Mouse (Mus musculus) midbrain, embryonic 11.5 days (tissue): ENCODE data around the gene Wwp2. TPM values are rescaled to one million over a fixed set of nuclear protein-coding genes. Genes with fewer than 3 reads are reported as not detected.
A peak's percentile ranks its signal among the peaks of the same experiment; 100 is the strongest.

Experiments
- ATAC-seq: fragments of 200-750 bp; cut with Nextera tagmentation; 2 replicates; pipeline ENCODE4 v1.8.0; 2017; ENCODE audit warnings: moderate TSS enrichment, moderate library complexity; ENCODE audit not compliant: low FRiP score
- DNase-seq: peaks from one replicate; pipeline ENCODE4 v3.0.0; 2015; ENCODE audit warnings: low spot score; ENCODE audit errors: missing footprints
- H3K27ac ChIP-seq: fragments of 300-500 bp; sonication (generic); 2 replicates; pipeline ENCODE4 v1.5.1; 2014; ENCODE audit warnings: low read depth, low read length
- H3K27me3 ChIP-seq: fragments of 300-500 bp; sonication (generic); 2 replicates; pipeline ENCODE4 v1.6.1; 2014; ENCODE audit warnings: mild to moderate bottlenecking, low read length, moderate library complexity, mixed read lengths; ENCODE audit not compliant: control insufficient read depth, insufficient read depth
- H3K36me3 ChIP-seq: fragments of 300-500 bp; sonication (generic); 2 replicates; pipeline ENCODE4 v1.6.1; 2014; ENCODE audit warnings: mild to moderate bottlenecking, low read length, moderate library complexity, mixed read lengths; ENCODE audit not compliant: control insufficient read depth, insufficient read depth
- H3K4me1 ChIP-seq: fragments of 300-500 bp; sonication (generic); 2 replicates; pipeline ENCODE4 v1.6.1; 2014; ENCODE audit warnings: low read length; ENCODE audit not compliant: control insufficient read depth, insufficient read depth
- H3K4me2 ChIP-seq: fragments of 300-500 bp; sonication (generic); 2 replicates; pipeline ENCODE4 v1.6.1; 2014; ENCODE audit warnings: mild to moderate bottlenecking, moderate library complexity
- H3K4me3 ChIP-seq: fragments of 300-500 bp; sonication (generic); 2 replicates; pipeline ENCODE4 v1.5.1; 2014; ENCODE audit warnings: low read depth, low read length
- H3K9ac ChIP-seq: fragments of 300-500 bp; sonication (generic); 2 replicates; pipeline ENCODE4 v1.6.1; 2014; ENCODE audit warnings: low read length
- H3K9me3 ChIP-seq: fragments of 300-500 bp; sonication (generic); 2 replicates; pipeline ENCODE4 v1.6.1; 2016; ENCODE audit warnings: low read length; ENCODE audit not compliant: control insufficient read depth
- WGBS: fragments of 180-500 bp; shearing (Covaris S2); extraction: QIAGEN DNeasy Blood & Tissue Kit; methylation state at CpG from one replicate; pipeline ENCODE4 v1.1.7; 2014; 5-methylcytosine and 5-hydroxymethylcytosine counted together
- polyA plus RNA-seq: library from polyadenylated mRNA; unstranded; fragments of >200 nt; fragmentation: Nextera tagmentation; extraction: Ambion mirVana; gene quantifications from 2 replicates; pipeline ENCODE4 v1.2.1, GENCODE M21; 2014

Wwp2 gene
- polyA plus RNA-seq, 1 experiment from 2014 or later = 53.1 TPM

DNA sequence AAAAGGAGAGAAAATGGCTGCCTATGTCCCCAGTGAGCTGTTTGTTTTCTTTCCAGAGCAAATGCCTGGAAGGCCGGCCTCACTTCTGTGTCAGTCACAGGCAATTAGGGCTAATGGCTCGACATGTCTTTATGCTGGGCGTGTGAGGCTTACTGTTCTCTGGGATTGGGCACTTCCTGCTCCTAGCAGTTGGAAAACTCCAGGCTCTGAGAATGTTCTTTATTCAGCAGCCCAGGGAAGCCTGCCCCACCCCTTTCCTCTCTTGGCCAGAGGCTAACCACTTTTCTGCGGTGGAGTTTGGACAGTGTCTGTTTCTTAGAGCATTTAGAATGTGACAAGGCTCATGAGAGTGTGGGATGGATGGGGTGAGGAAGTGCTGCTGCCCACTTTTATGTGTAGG is 83.7 kb downstream of the Wwp2 start:
- Histone ChIP-seq H3K4me1 (no peaks in the 10 kb centered on the region), H3K9ac (no peak overlapping the region), H3K4me3 (no peak overlapping the region), H3K27ac (no peak overlapping the region), H3K4me2 (no peak overlapping the region), H3K27me3 (no peaks in the 10 kb centered on the region), H3K9me3 (no peaks in the 10 kb centered on the region), H3K36me3 (no peaks in the 10 kb centered on the region)
- no peak for ATAC-seq
- WGBS = 52% methylated on average over 4 of the region's 4 CpGs
- no peak for DNase-seq

DNA sequence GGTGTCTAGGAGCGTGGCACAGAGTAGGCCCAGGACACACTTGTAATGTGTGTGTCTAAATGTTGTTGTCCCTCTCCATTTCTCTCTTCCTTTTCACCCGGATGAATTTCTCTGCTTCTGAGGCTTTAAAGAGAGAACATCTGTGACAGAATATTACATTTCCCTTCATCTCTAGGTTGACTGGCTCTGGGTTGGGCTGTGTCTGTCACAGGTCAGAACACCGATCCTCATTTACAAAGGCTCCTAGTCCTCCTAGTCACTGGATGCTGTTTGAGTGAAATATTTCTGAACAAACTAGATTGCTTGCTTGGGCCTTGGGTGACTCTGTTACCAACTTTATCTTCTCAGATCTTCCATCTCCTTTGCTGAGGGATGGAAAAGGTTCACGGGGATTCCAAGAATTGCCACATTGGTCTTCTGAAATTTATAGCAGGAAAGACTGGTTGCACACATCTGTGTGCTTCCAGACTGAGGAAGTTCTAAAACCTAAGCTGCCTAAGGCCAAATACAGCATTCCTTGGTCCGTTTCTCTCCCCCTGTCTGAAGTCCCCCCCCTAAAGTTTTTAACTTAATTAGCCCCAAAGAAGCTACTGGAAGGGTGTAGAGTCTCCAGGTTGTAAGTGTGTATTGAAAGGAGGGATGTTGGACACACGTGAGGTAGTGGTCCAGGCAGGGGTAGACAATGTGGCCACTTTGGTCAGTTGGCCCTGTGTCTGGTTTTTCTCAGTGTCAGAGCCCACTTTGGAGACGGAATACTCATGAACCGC is 85.8 kb downstream of the Wwp2 start:
- ATAC-seq (no peak), DNase-seq (no peak)
- H3K9ac ChIP-seq = no peak overlapping the region
- H3K4me3 ChIP-seq = no peak overlapping the region
- no peaks in the 10 kb centered on the region for H3K4me1 ChIP-seq
- WGBS = 95% methylated on average over 8 of the region's 8 CpGs
- H3K4me2 ChIP-seq = no peak overlapping the region
- H3K27ac ChIP-seq = no peak overlapping the region
- H3K27me3 ChIP-seq = no peaks in the 10 kb centered on the region
- H3K36me3 ChIP-seq = no peaks in the 10 kb centered on the region
- no peaks in the 10 kb centered on the region for H3K9me3 ChIP-seq

DNA sequence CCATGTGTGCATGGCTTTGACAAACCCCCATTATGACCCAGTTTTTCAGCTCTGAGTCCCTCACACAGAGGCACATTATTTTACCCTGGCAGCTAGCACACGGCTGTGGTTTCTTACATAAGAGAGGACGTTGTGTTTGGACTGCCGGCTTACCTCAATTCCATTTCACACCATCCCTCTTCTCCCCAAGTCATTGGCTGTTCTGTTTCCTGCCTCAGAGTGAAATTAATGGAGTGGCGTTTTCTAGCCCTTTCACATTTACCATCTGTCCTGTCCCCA is 86.3 kb downstream of the Wwp2 start:
- H3K9me3 ChIP-seq = no peaks in the 10 kb centered on the region
- H3K27ac ChIP-seq = no peak overlapping the region
- H3K9ac ChIP-seq = no peak overlapping the region
- H3K27me3 ChIP-seq = no peaks in the 10 kb centered on the region
- WGBS = 87% methylated on average over 4 of the region's 4 CpGs
- ATAC-seq = no peak
- H3K36me3 ChIP-seq = no peaks in the 10 kb centered on the region
- H3K4me2 ChIP-seq = no peak overlapping the region
- no peak overlapping the region for H3K4me3 ChIP-seq
- DNase-seq = no peak
- H3K4me1 ChIP-seq = no peaks in the 10 kb centered on the region

DNA sequence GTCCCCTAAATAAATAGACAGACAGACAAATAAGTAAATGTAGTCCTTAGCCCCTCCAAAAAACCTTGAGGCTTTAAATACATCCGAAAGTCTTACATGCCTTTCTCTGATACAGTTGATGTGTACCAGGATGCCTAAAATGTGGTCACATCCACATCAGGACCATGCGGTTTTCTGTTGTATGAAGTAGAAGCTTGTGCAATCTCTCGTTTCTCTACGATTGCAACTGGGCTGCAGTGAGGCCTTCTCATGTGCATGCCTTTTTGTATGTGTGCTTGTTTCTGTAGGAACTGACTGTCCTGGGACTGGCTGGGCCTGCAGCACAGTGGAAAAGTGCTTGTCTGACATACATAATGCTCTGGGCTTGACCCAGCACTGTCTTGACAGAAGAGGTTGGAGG is 88.4 kb downstream of the Wwp2 start:
- no peaks in the 10 kb centered on the region for H3K27me3 ChIP-seq
- no peak overlapping the region for H3K4me2 ChIP-seq
- no peak overlapping the region for H3K9ac ChIP-seq
- H3K36me3 ChIP-seq = no peaks in the 10 kb centered on the region
- WGBS = 96% methylated on average over 4 of the region's 4 CpGs
- DNase-seq (no peak), ATAC-seq (no peak)
- H3K4me3 ChIP-seq = no peak overlapping the region
- H3K27ac ChIP-seq = no peak overlapping the region
- no peaks in the 10 kb centered on the region for H3K4me1 ChIP-seq
- H3K9me3 ChIP-seq = no peaks in the 10 kb centered on the region

DNA sequence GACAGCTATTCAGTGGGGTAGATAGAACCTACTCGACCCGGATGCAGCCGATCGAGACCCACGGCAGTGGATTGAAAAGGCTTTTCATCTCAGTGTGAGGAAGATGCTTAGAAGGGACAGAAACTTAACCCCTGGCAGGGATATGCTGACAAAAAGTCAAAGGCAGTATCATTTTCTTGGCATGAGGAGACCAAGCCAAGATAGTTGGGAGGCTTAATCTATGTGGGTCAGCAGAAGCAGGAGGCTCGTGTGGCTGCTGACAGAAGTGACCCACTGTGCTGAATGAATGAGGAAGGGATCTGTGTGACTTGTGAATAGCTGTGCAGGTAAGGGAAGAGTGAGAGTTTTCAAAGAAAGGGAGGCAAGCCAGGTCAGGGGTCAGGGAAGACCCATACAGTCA is 92.6 kb downstream of the Wwp2 start:
- Histone ChIP-seq H3K4me1 (no peaks in the 10 kb centered on the region), H3K4me2 (no peak overlapping the region), H3K9me3 (no peaks in the 10 kb centered on the region), H3K4me3 (no peak overlapping the region), H3K9ac (no peak overlapping the region), H3K36me3 (no peaks in the 10 kb centered on the region), H3K27ac (no peak overlapping the region), H3K27me3 (no peaks in the 10 kb centered on the region)
- DNase-seq = no peak
- WGBS = 74% methylated on average over 6 of the region's 6 CpGs
- ATAC-seq = no peak

DNA sequence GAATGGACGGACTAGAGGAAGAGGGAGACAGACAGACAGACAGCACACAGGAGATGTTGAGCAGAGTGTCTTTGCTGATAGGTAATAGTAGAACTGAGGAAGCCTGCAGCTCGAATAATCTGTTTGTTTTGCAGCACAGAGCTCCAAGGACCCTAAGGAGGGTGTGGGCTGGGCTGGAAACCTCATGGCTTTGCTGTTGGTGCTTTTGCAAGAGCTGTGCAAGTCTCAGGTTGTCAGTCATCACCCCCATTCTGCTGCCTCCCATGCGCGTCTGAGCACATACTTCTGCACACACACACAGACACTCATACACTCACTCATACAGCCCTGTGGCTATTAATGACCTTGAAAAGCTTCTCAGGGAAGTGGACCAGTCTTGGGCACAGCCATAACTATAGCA is 101.3 kb downstream of the Wwp2 start:
- Histone ChIP-seq H3K4me1 (no peaks in the 10 kb centered on the region), H3K27ac (no peak overlapping the region), H3K27me3 (no peaks in the 10 kb centered on the region), H3K9ac (no peak overlapping the region; the same call in 1 of the 2 replicates), H3K36me3 (no peaks in the 10 kb centered on the region), H3K4me3 (no peak overlapping the region), H3K9me3 (no peaks in the 10 kb centered on the region), H3K4me2 (no peak overlapping the region)
- no peak for DNase-seq
- 81% methylated on average over 4 of the region's 4 CpGs for WGBS
- ATAC-seq = no peak

DNA sequence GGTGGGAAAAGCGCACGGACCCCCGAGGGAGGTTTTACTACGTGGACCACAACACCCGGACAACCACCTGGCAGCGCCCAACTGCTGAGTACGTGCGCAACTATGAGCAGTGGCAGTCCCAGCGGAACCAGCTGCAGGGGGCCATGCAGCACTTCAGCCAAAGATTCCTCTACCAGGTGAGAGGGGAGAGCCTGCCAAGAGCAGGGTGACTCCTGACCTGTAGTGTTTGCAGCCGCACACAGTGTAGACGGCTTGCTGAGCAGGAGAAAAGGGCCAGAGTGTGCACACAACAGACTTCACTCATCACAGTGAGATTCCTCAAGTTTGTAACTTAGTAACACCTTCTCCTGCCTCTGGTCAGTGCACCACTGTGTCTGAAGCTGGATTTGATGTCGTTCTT is 104.5 kb downstream of the Wwp2 start:
- ATAC-seq (no peak), DNase-seq (peak; percentile 1)
- no peaks in the 10 kb centered on the region for H3K36me3 ChIP-seq
- 87% methylated on average over 12 of the region's 12 CpGs for WGBS
- no peaks in the 10 kb centered on the region for H3K27me3 ChIP-seq
- no peak overlapping the region for H3K9ac ChIP-seq
- no peaks in the 10 kb centered on the region for H3K4me1 ChIP-seq
- H3K4me3 ChIP-seq = no peak overlapping the region
- H3K4me2 ChIP-seq = no peak overlapping the region
- H3K27ac ChIP-seq = no peak overlapping the region
- H3K9me3 ChIP-seq = no peaks in the 10 kb centered on the region

DNA sequence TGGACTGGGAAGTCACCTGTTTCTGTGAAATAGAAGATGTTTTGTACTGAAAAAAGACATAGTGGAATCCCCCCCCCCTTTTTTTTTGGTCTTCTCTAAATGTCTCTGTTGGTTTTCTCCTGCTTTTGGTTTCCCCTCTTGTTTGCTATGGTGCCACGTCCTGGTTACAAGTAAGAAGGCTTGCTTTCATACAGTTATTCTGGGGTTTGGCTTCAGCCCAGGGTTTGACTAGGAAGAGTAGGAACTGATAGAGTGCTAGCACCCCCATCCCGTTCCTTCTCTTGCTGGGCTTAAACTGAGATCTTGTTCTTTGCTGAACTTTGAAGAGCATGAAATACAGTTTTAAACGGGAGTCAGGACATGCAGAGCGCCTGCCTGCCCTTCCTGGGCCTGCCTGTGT is 105.2 kb downstream of the Wwp2 start:
- no peaks in the 10 kb centered on the region for H3K4me1 ChIP-seq
- DNase-seq = no peak
- no peaks in the 10 kb centered on the region for H3K9me3 ChIP-seq
- H3K27ac ChIP-seq = no peak overlapping the region
- no peaks in the 10 kb centered on the region for H3K27me3 ChIP-seq
- WGBS = 89% methylated on average over 4 of the region's 4 CpGs
- no peak for ATAC-seq
- no peak overlapping the region for H3K9ac ChIP-seq
- H3K4me2 ChIP-seq = no peak overlapping the region
- H3K36me3 ChIP-seq = no peaks in the 10 kb centered on the region
- H3K4me3 ChIP-seq = no peak overlapping the region

DNA sequence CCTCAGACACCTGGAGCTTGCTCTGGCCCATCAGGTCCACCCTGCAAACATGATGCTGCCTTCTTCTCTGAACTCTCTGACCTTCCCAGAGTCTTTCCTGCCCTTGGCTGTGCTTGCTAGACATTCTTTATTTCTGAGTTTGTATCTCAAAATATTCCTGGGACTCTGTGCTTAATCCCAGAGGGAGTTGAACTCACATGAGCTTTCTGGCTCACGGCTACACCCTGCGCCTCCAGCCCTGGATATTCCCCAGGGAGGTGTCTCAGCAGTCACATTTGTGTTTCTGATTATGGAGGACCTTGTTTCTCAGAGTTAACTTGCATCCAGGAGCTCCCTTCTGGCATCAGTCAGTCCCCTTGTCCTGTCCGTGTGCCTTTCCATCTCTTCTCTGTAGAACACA is 106.0 kb downstream of the Wwp2 start:
- Histone ChIP-seq H3K36me3 (no peaks in the 10 kb centered on the region), H3K4me1 (no peaks in the 10 kb centered on the region), H3K27ac (no peak overlapping the region), H3K4me3 (no peak overlapping the region), H3K27me3 (no peaks in the 10 kb centered on the region), H3K9ac (no peak overlapping the region), H3K9me3 (no peaks in the 10 kb centered on the region), H3K4me2 (no peak overlapping the region)
- no peak for ATAC-seq
- DNase-seq = no peak
- WGBS = 100% methylated on average over 3 of the region's 3 CpGs
